Mouse (Mus musculus): ENCODE measurements around the gene Hes3.

Hes3 gene

GRCm38 (mm10) chr4:152291562-152291961 is at the start of gene Hes3:
TSS of gene Hes3 (minus strand) at chr4:152291662.
- DNase-seq: no peak

GRCm38 (mm10) chr4:152340584-152341284 is 49.3 kb upstream of the Hes3 start:
- peak; percentile 72 for DNase-seq

- DNase-seq: no peak
These were observed 47.9 kb upstream of the Hes3 start for GRCm38 (mm10) chr4:152339293-152339790.

- DNase-seq: no peak
These were observed 47.2 kb upstream of the Hes3 start, which contains the start of gene Chd5 for GRCm38 (mm10) chr4:152338419-152339292. TSS of gene Chd5 (plus strand) at chr4:152338651.

GRCm38 (mm10) chr4:152337772-152338171 is 46.3 kb upstream of the Hes3 start:
- DNase-seq: no peak

- no peak for DNase-seq
These were observed 42.1 kb upstream of the Hes3 start for GRCm38 (mm10) chr4:152333587-152333986.

- DNase-seq: peak; percentile 81
These were observed 41.5 kb upstream of the Hes3 start for GRCm38 (mm10) chr4:152332952-152333351.

GRCm38 (mm10) chr4:152328691-152329090 is 37.2 kb upstream of the Hes3 start:
- peak; percentile 85 for DNase-seq

- DNase-seq: no peak
These were observed 35.1 kb upstream of the Hes3 start for GRCm38 (mm10) chr4:152326543-152326942.

GRCm38 (mm10) chr4:152325574-152326411 is 34.3 kb upstream of the Hes3 start, which contains the start of gene Rpl22:
TSS of gene Rpl22 (plus strand) at chr4:152325742.
- peak; percentile 91 for DNase-seq

GRCm38 (mm10) chr4:152324641-152325562 is 33.4 kb upstream of the Hes3 start:
- DNase-seq: no peak

GRCm38 (mm10) chr4:152321464-152321863 is 30.0 kb upstream of the Hes3 start:
- DNase-seq: no peak

GRCm38 (mm10) chr4:152318517-152319234 is 27.2 kb upstream of the Hes3 start, which contains the start of gene Rnf207:
TSS of gene Rnf207 (minus strand) at chr4:152318993.
- peak; percentile 68 for DNase-seq

GRCm38 (mm10) chr4:152317631-152318033 is 26.2 kb upstream of the Hes3 start:
- DNase-seq: no peak

- no peak for DNase-seq
These were observed 24.2 kb upstream of the Hes3 start for GRCm38 (mm10) chr4:152315498-152316213.

- DNase-seq: peak; percentile 42
These were observed 22.5 kb upstream of the Hes3 start for GRCm38 (mm10) chr4:152313934-152314333.

GRCm38 (mm10) chr4:152313211-152313632 is 21.8 kb upstream of the Hes3 start:
- no peak for DNase-seq

GRCm38 (mm10) chr4:152312186-152312585 is 20.7 kb upstream of the Hes3 start:
- no peak for DNase-seq

GRCm38 (mm10) chr4:152307542-152307941 is 16.1 kb upstream of the Hes3 start:
- no peak for DNase-seq

GRCm38 (mm10) chr4:152305991-152306390 is 14.5 kb upstream of the Hes3 start:
- no peak for DNase-seq
